Mouse (Mus musculus): ENCODE measurements around the gene Ltbp1. TPM values are rescaled to one million over a fixed set of nuclear protein-coding genes. Genes with fewer than 3 reads are reported as not detected.

Ltbp1 gene
- polyA plus RNA-seq, 1 experiment from 2014 or later: 28.3 TPM

DNA sequence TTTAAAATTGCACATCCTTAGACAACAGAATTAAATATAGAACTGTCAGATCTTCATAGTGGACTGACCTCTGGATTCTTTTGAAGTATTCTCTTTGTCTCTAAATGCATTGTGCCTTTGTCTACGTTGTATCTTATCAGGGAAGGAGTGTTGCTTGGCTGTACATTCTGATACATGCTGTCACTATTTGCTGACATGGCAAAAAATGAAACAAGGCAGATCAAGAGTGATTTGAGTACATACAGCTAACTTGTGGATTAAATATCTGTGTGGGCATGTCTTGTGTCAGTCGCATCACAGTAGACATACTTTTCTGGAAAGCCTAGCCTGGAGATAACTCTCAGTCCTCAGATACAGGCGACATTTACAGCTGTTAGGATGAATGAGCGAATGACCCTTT lies 335.9 kb downstream of the Ltbp1 start:
- 55% methylated on average over 4 of the region's 4 CpGs for WGBS

DNA sequence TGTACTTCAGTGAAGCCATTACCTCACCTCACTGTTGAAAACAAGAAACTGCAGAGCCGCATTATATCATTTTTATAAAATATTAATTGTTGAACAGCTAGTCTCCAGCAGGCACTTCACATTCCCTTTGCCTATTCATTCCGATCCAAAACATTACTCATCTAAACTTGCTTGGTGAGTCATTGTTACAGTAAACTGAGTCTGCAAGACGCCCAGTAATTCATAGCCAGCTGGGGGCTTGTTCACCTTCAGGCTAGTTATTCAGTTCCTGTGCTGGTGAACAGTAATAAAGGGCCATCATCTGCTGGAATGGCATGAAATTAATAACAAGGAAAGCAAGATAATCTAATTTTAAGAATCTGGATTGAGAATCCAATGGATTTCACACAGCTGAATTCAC lies 339.7 kb downstream of the Ltbp1 start:
- WGBS: 82% methylated on average over 3 of the region's 3 CpGs
- Histone ChIP-seq H3K4me1 (peaks cover 25% of the 10 kb centered on the region), H3K4me2 (no peak overlapping the region), H3K27ac (replicated peaks) (no peak overlapping the region), H3K36me3 (peaks cover 26% of the 10 kb centered on the region), H3K27me3 (replicated peaks) (no peaks in the 10 kb centered on the region), H3K4me3 (no peak overlapping the region), H3K9ac (no peak overlapping the region), H3K9me3 (0 out of 2 replicates have a peak, but pooled peaks cover 5% of the 10 kb centered on the region)
- no peak for ATAC-seq (ENCODE audit: extremely low read depth, insufficient number of reproducible peaks, low FRiP score, low TSS enrichment)

More for the DNA sequence above, 335.9 kb downstream of the Ltbp1 start:
- Histone ChIP-seq H3K9me3 (peaks cover 9% of the 10 kb centered on the region), H3K27ac (replicated peaks) (no peak overlapping the region), H3K9ac (no peak overlapping the region), H3K27me3 (replicated peaks) (no peaks in the 10 kb centered on the region), H3K4me1 (peaks cover 13% of the 10 kb centered on the region), H3K4me2 (no peak overlapping the region), H3K36me3 (peaks cover 34% of the 10 kb centered on the region), H3K4me3 (no peak overlapping the region)
- ATAC-seq (ENCODE audit: extremely low read depth, insufficient number of reproducible peaks, low FRiP score, low TSS enrichment): no peak

DNA sequence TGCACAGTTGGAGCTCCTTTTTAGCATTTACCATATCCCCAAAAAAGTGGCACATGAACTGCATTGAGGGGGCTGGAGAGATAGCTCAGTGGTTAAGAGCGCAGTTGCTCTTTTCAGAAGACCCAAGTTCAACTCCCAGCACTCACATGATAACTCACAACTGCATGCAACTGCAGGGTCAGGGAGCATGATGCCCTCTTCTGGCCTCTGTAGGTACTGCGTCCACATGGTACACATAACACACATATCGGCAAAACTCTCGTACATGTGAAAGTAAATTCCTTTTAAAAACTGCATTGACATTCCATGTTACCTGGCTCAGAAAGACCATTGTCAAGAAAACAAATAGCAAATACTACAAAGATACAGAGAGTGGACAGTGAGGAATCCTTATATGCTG lies 342.0 kb downstream of the Ltbp1 start:
- H3K9ac ChIP-seq: no peak overlapping the region
- H3K4me1 ChIP-seq: peaks cover 21% of the 10 kb centered on the region
- H3K27me3 ChIP-seq (replicated peaks): no peaks in the 10 kb centered on the region
- H3K27ac ChIP-seq (replicated peaks): no peak overlapping the region
- no peak overlapping the region for H3K4me3 ChIP-seq
- WGBS: 95% methylated on average over 4 of the region's 4 CpGs
- no peak for ATAC-seq (ENCODE audit: extremely low read depth, insufficient number of reproducible peaks, low FRiP score, low TSS enrichment)
- H3K4me2 ChIP-seq: no peak overlapping the region
- H3K36me3 ChIP-seq: peaks cover 31% of the 10 kb centered on the region
- 0 out of 2 replicates have a peak, but pooled peaks cover 5% of the 10 kb centered on the region for H3K9me3 ChIP-seq

DNA sequence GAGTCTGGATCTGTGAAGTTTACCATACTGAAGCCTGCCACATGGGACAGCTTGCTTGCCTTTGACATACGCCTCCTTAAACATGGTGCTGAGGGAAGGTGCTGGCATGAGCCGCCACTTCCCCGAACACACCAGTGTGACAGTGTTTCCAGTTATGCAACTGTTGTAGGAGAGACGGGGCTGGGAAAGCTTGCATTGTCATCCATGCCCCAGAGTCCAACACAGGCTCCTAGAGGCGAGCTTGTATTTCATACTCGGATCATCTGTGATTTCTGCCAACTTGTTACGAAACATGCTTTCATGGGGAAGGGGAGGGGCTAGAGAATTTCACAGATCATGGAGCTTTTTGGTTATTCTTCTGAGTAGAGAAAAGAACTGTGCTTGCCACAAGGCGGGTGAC lies 343.7 kb downstream of the Ltbp1 start:
- H3K9me3 ChIP-seq: 0 out of 2 replicates have a peak, but pooled peaks cover 5% of the 10 kb centered on the region
- H3K4me1 ChIP-seq: peaks cover 21% of the 10 kb centered on the region
- no peak overlapping the region for H3K4me2 ChIP-seq
- no peaks in the 10 kb centered on the region for H3K27me3 ChIP-seq (replicated peaks)
- H3K9ac ChIP-seq: no peak overlapping the region
- ATAC-seq (ENCODE audit: extremely low read depth, insufficient number of reproducible peaks, low FRiP score, low TSS enrichment): no peak
- peaks cover 35% of the 10 kb centered on the region for H3K36me3 ChIP-seq
- H3K4me3 ChIP-seq: no peak overlapping the region
- H3K27ac ChIP-seq (replicated peaks): no peak overlapping the region
- WGBS: 79% methylated on average over 8 of the region's 8 CpGs

DNA sequence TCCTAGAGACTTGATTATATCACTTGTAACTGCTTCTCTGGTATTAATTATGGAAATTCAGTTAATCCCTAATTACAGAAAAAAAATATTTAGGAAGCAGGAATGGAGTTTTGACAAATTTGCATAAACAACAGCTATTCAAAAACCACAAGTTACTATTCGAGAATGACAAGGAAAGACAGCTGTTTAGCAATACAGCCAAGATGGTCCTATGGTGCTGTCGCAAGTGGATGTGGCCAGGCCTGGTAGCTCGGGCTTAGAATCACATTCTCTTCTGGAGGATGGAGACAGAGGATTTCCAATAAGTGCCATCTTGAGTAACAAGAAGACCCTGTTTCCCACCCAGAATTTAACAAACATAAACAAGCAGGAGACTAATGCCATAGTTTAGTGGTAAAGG lies 344.2 kb downstream of the Ltbp1 start:
- 85% methylated on average over 3 of the region's 3 CpGs for WGBS
- Histone ChIP-seq H3K36me3 (peaks cover 38% of the 10 kb centered on the region), H3K4me1 (peaks cover 21% of the 10 kb centered on the region), H3K9me3 (0 out of 2 replicates have a peak, but pooled peaks cover 5% of the 10 kb centered on the region), H3K4me2 (no peak overlapping the region), H3K27ac (replicated peaks) (no peak overlapping the region), H3K9ac (no peak overlapping the region), H3K27me3 (replicated peaks) (no peaks in the 10 kb centered on the region), H3K4me3 (no peak overlapping the region)
- ATAC-seq (ENCODE audit: extremely low read depth, insufficient number of reproducible peaks, low FRiP score, low TSS enrichment): no peak

DNA sequence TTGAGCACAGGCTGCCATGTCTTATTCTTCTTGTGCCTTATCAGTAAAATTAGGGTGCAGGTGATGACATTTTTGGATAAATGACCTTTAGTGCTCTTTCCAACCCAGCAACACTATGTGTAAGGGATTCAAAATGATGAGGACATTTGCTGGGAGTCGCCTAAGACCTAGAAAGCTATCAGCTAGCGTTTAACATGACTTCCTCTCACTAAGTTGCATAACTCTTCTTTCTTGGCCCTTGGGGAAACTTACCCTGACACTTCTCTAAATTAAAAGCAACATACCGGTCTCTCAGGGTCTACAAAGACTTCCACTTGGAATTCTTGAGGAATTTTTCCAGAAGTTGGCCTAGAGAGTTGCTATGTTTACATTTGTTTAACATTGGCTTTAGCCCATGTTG lies 348.0 kb downstream of the Ltbp1 start:
- Histone ChIP-seq H3K9ac (no peak overlapping the region), H3K36me3 (peaks cover 36% of the 10 kb centered on the region), H3K4me1 (0 out of 2 replicates have a peak, but pooled peaks cover 8% of the 10 kb centered on the region), H3K4me3 (no peak overlapping the region), H3K27ac (replicated peaks) (no peak overlapping the region), H3K9me3 (no peaks in the 10 kb centered on the region), H3K27me3 (replicated peaks) (no peaks in the 10 kb centered on the region), H3K4me2 (no peak overlapping the region)
- ATAC-seq (ENCODE audit: extremely low read depth, insufficient number of reproducible peaks, low FRiP score, low TSS enrichment): no peak
- WGBS: 60% methylated on average over 3 of the region's 3 CpGs

DNA sequence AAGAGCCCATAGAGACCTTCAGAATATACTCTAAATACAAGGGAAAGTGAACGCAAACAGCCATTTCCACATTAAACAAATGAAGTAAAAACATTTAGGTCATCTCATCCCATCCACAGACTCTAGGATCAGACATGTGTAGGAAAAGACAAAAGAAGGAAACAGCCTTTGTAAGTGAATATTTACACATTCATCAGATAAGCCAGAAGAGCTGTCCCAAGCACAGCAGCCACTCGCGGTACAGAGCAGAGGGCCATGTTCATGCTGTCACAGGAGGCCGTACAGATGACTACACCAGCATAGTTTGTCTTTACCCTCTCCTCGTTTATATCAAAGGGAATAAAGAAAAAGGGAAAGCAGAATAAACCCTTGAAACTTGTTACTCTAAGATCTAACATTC lies 350.1 kb downstream of the Ltbp1 start:
- Histone ChIP-seq H3K27me3 (replicated peaks) (no peaks in the 10 kb centered on the region), H3K36me3 (peaks cover 51% of the 10 kb centered on the region), H3K27ac (replicated peaks) (no peak overlapping the region), H3K4me3 (no peak overlapping the region), H3K9me3 (no peaks in the 10 kb centered on the region), H3K4me2 (no peak overlapping the region), H3K4me1 (no peaks in the 10 kb centered on the region), H3K9ac (no peak overlapping the region)
- no peak for ATAC-seq (ENCODE audit: extremely low read depth, insufficient number of reproducible peaks, low FRiP score, low TSS enrichment)
- WGBS: 64% methylated on average over 5 of the region's 5 CpGs

DNA sequence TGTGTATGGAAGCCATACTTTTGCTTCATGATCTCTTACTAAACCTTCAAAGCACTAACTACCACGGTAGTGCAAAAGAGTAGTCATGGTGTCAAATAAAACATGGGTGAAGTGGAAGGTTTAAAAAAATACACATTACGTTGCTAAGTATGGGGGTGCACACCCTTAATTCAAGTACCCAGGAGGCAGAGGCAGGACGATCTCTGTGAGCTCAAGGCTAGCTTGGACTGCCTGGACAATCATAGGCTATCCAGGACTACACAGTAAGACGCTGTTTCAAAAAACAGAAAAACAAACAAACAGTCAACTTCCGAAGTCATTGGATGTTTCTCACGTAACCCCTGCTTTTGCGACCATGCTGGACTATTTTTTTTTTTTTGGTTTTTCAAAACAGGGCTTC lies 354.7 kb downstream of the Ltbp1 start:
- Histone ChIP-seq H3K9ac (no peak overlapping the region), H3K9me3 (no peaks in the 10 kb centered on the region), H3K4me2 (no peak overlapping the region), H3K27me3 (replicated peaks) (no peaks in the 10 kb centered on the region), H3K36me3 (peaks cover 61% of the 10 kb centered on the region), H3K27ac (replicated peaks) (no peak overlapping the region), H3K4me1 (no peaks in the 10 kb centered on the region), H3K4me3 (no peak overlapping the region)
- whole genome bisulfite sequencing: 88% methylated on average over 7 of the region's 7 CpGs
- no peak for ATAC-seq (ENCODE audit: extremely low read depth, insufficient number of reproducible peaks, low FRiP score, low TSS enrichment)

DNA sequence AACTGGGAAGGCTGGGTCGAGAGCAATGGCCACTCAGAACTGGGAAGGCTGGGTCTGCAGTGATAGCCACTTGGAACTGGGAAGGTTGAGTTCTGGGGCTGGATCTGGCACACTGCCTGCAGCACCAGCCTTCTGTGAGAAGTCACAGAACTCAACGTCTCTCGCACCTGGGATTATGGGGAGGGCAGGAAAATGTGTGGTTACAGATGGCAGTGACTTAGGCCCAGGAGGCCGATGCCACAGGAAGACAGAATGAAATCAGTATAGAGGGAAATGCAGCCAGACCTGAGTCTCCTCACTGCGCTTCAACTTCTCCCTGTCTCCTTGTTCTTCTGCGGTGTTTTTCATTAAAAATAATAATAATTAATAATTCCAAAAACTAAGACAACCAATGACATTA lies 361.0 kb downstream of the Ltbp1 start:
- 77% methylated on average over 6 of the region's 6 CpGs for WGBS
- H3K27me3 ChIP-seq (replicated peaks): no peaks in the 10 kb centered on the region
- H3K27ac ChIP-seq (replicated peaks): 0 out of 2 replicates have a peak overlapping the region, but pooled peaks have one; percentile 12
- peaks cover 70% of the 10 kb centered on the region for H3K36me3 ChIP-seq
- H3K4me3 ChIP-seq: no peak overlapping the region
- peaks cover 6% of the 10 kb centered on the region; the same call in 1 of the 2 replicates for H3K4me1 ChIP-seq
- ATAC-seq (ENCODE audit: extremely low read depth, insufficient number of reproducible peaks, low FRiP score, low TSS enrichment): no peak
- H3K9me3 ChIP-seq: no peaks in the 10 kb centered on the region
- no peak overlapping the region for H3K9ac ChIP-seq
- no peak overlapping the region for H3K4me2 ChIP-seq

DNA sequence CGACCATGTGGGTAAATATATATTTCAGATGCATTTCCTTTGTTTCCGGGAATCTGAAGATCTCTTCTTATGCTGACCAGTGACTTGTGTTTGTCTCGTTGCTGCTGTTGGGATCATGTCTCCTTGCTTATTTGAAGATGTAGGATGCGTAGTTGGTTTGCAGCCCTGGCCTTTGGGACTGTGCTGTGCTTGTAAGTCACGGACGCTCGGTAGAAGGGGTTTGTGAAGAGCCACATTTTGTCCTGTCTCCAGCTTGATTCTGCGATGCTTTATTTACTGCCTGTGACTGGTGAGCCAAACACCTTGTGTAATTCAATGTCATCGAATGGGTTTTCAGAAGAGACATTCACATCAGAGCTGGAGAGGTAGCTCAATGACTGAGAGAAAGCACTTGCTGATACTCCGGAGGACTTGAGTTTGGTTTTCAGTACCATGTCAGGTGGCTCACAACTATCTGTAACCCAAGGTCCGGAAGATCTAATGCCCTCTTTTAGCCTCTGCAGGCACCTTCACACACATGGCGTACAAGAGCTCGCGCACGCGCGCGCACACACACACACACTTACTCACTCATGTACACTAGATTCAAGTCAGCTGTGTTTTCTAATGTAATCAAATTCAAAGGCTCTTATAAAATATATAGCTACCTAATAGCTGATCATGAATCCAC lies 362.3 kb downstream of the Ltbp1 start:
- H3K36me3 ChIP-seq: peaks cover 63% of the 10 kb centered on the region
- H3K4me1 ChIP-seq: peaks cover 6% of the 10 kb centered on the region; the same call in 1 of the 2 replicates
- H3K9ac ChIP-seq: no peak overlapping the region
- no peaks in the 10 kb centered on the region for H3K9me3 ChIP-seq
- H3K4me2 ChIP-seq: no peak overlapping the region
- no peak overlapping the region for H3K4me3 ChIP-seq
- ATAC-seq (ENCODE audit: extremely low read depth, insufficient number of reproducible peaks, low FRiP score, low TSS enrichment): no peak
- no peak overlapping the region for H3K27ac ChIP-seq (replicated peaks)
- 92% methylated on average over 18 of the region's 18 CpGs for WGBS
- no peaks in the 10 kb centered on the region for H3K27me3 ChIP-seq (replicated peaks)

DNA sequence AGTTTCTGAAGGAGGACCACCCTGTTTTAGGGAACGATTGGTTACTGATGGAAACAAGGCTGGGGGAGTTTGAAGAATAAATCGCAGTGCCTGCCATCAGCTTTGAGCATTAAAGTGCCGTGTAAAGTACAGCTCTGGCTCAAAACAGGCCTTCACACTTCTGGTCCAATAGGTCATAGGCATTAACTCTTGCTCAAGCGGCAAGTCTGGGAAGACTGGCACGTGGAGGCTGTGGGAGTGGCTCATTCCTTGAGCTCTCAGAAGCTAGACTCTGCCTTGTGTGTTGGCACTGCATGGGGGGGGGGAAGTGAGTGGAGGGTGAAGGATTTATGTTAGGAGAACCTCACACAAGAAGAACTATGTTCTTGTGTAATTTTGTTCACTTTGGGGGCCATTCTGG lies 363.2 kb downstream of the Ltbp1 start:
- H3K4me2 ChIP-seq: no peak overlapping the region
- WGBS: 68% methylated on average over 5 of the region's 5 CpGs

DNA sequence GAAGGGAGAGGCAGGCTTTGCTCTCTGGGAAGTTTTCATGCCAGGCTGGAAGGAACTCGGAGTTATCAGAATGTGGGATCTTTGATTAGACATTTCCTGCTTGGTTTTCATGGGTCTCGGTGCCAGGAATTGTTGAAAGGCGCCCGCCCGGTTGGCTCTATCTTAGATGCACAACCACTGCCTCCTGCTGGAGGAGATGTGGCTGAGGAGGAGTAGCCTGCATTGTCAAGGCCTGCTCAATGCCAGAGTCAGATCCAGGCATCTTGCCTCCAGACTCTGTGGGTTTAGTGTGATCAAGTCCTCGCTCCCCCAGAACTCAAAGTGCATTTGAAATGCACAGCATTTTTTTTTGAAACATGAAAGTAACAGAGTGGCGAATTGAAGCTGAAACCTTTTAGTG lies 364.0 kb downstream of the Ltbp1 start:
- no peak overlapping the region for H3K4me3 ChIP-seq
- no peak overlapping the region for H3K27ac ChIP-seq (replicated peaks)
- H3K27me3 ChIP-seq (replicated peaks): no peaks in the 10 kb centered on the region
- peaks cover 8% of the 10 kb centered on the region for H3K4me1 ChIP-seq
- whole genome bisulfite sequencing: 61% methylated on average over 7 of the region's 7 CpGs
- no peaks in the 10 kb centered on the region for H3K9me3 ChIP-seq
- H3K36me3 ChIP-seq: peaks cover 54% of the 10 kb centered on the region
- H3K4me2 ChIP-seq: no peak overlapping the region
- no peak overlapping the region for H3K9ac ChIP-seq
- no peak for ATAC-seq (ENCODE audit: extremely low read depth, insufficient number of reproducible peaks, low FRiP score, low TSS enrichment)

More for the DNA sequence above, 363.2 kb downstream of the Ltbp1 start:
- Histone ChIP-seq H3K9me3 (no peaks in the 10 kb centered on the region), H3K4me3 (no peak overlapping the region), H3K4me1 (peaks cover 6% of the 10 kb centered on the region; the same call in 1 of the 2 replicates), H3K36me3 (peaks cover 62% of the 10 kb centered on the region), H3K9ac (no peak overlapping the region), H3K27ac (replicated peaks) (no peak overlapping the region), H3K27me3 (replicated peaks) (no peaks in the 10 kb centered on the region)
- ATAC-seq (ENCODE audit: extremely low read depth, insufficient number of reproducible peaks, low FRiP score, low TSS enrichment): no peak
